Mouse (Mus musculus): ENCODE measurements at regions not wholly inside any gene's neighbourhood (a gene's known extent, or its start where the extent isn't known, plus 50 kb on each side); places are given as distances from the start of the nearest gene placed in this dataset.
"Not testable (repeated sequence)": the region's sequence is repeated elsewhere in the genome, so short reads cannot be mapped to it uniquely, and the experiment has no call there.

GRCm38 (mm10) chr14:53729149-53729548, 524.8 kb downstream of the Dad1 start:
- not testable (repeated sequence) for TF ChIP-seq SIN3A, EP300 (IDR thresholded peaks at IDR 0.05; ENCODE audit: low read length)
